Mouse (Mus musculus): ENCODE results near the gene Ctrl.

DNA sequence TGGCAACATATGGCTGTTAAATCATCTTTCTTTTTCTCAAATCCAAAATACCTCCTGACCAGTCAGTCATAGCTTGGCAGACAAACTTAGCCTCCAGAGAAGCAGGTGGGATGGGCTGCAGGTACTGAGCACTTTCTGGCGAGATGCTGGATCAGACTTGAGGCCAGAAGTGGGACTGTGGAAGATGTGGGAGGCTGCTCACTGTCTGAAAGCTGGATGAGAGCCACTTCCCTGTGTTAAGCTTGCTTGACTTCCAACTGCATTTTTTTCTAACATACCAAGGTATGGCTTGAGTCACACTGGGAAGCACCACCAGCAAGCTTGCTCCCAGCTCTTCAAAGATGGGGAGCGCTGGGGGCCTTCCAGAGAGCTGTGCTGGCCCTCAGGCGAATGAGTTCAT lies 8.5 kb downstream of the Ctrl start:
- TF ChIP-seq POLR2A (IDR thresholded peaks at IDR 0.05; ENCODE audit: extremely low read depth, insufficient read depth, low read length) = no peak
- no peak for TF ChIP-seq CTCF (IDR thresholded peaks at IDR 0.05; ENCODE audit: low read depth, low read length)
